Mouse (Mus musculus): ENCODE data around the gene Barx1.

DNA sequence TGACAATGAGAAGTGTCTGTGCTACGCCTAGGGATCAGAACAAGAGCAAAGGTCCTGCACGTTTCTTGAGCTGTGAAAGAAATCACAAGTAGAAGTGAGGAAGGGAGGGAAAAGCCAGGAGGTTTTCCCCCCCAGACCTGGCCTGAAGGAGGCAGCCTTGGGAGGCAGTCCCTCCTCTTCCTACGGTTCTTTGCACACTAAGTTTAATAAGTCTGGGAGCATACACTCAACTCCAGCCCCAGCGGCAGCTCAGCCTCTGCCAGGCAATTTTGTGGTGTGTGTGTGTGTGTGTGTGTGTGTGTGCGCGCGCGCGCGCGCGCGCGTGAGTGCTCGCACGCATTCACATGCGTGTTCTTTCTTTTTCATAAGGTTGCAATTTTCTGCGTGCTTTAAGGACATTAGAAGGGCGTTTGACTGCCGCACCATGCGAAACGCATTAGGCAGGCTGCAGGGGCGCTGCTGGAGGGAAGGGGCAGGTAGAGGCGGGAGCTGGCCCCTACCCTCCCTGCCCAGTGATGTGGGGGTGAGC, 9.6 kb downstream of the Barx1 start:
- TF ChIP-seq E2F4 (IDR thresholded peaks at IDR 0.05; ENCODE audit: borderline replicate concordance, low read depth, low read length), result no peak
- TF ChIP-seq SMC3 (IDR thresholded peaks at IDR 0.05; ENCODE audit: low read depth, low read length), result no peak
- no peak for TF ChIP-seq CTCF (IDR thresholded peaks at IDR 0.05 in 2 of 3, conservative IDR thresholded peaks at IDR 0.05 in 1 of 3; ENCODE audit: control insufficient read depth in 1 of 3, insufficient read depth in 1 of 3, low read depth in 2 of 3, low read length in 3 of 3, poor library complexity in 1 of 3, severe bottlenecking in 1 of 3)
- no peak for TF ChIP-seq POLR2A (IDR thresholded peaks at IDR 0.05; ENCODE audit: control insufficient read depth in 1 of 2, insufficient read depth in 1 of 2, low read depth in 1 of 2, low read length in 2 of 2, poor library complexity in 1 of 2)
- TF ChIP-seq USF2 (IDR thresholded peaks at IDR 0.05; ENCODE audit: borderline replicate concordance in 1 of 2, insufficient read depth in 1 of 2, low read depth in 1 of 2, low read length in 2 of 2), result no peak
- no peak for TF ChIP-seq MAZ (IDR thresholded peaks at IDR 0.05; ENCODE audit: low read depth, low read length)
- TF ChIP-seq GATA1 (IDR thresholded peaks at IDR 0.05; ENCODE audit: low read depth, low read length), result no peak
- TF ChIP-seq ZMIZ1 (IDR thresholded peaks at IDR 0.05; ENCODE audit: low read depth, low read length), result no peak
- TF ChIP-seq ELF1 (IDR thresholded peaks at IDR 0.05; ENCODE audit: low read depth, low read length), result no peak
- no peak for TF ChIP-seq TAL1 (IDR thresholded peaks at IDR 0.05; ENCODE audit: low read length)
- TF ChIP-seq UBTF (IDR thresholded peaks at IDR 0.05; ENCODE audit: borderline replicate concordance, insufficient read depth, low read depth, low read length), result no peak
- no peak for TF ChIP-seq NRF1 (IDR thresholded peaks at IDR 0.05; ENCODE audit: insufficient read depth, low read depth, low read length, poor library complexity, severe bottlenecking)
- no peak for TF ChIP-seq BHLHE40 (IDR thresholded peaks at IDR 0.05; ENCODE audit: borderline replicate concordance, low read depth, low read length)
- TF ChIP-seq ETS1 (IDR thresholded peaks at IDR 0.05; ENCODE audit: low read depth, low read length), result no peak

Data from MEL (cell line).